Mouse (Mus musculus): ENCODE measurements around the gene Tmem206. TPM values are rescaled to one million over a fixed set of nuclear protein-coding genes. Genes with fewer than 3 reads are reported as not detected.

Tmem206 gene
- 3.1 and 3.4 TPM in 2 replicates for polyA plus RNA-seq (2012)

- no peak for TF ChIP-seq GATA1 (IDR thresholded peaks at IDR 0.05; ENCODE audit: low read length)
Measured at GRCm38 (mm10) chr1:191325726-191326232, at the start of gene Tmem206. Gene Tmem206 (plus strand): TSS chr1:191325912.

DNA sequence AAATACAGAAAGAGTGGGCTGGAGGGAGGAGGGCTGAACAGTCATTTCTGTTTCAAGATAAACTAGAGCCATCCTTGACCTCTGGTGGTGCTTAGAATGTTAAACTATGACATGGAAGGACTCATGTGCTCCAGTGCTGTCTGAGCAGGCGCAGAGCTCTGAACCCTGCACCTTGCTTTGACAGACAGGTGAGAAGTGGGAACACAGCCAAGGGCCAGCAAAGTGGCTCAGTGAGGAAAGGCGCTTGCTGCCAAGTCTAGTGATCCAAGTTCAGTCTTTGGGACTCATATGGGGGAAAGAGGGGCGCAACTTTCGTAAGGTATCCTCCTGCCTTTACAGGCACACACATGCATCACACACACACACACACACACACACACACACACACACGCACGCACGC, 49.5 kb upstream of the Tmem206 start:
- TF ChIP-seq GATA1 (IDR thresholded peaks at IDR 0.05; ENCODE audit: low read length), result no peak

DNA sequence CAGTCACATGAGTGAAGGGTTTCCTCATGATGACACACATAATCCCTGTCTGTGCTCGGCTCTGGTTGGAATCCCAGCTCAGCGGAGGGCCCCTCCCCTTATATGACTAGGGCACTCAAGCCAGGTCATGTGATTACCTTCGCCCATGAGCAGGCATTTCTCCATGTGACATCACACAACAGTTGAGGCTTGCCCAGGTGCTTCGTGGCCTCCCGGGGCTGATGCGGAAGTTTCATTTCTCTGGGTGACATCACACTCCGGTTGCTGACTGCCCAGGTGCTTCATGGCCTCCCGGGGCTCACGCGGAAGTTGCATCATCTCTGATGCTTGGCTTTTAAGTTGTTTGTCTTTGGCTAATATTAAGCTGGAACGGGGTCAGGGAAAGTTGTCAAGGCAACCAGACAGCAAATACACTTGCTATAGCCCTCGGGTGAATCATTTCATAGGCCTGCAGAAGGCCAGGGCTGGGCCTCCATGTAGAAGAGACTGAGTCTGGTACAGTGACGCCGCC, 48.1 kb upstream of the Tmem206 start:
- TF ChIP-seq GATA1 (IDR thresholded peaks at IDR 0.05; ENCODE audit: low read length), result no peak

- TF ChIP-seq GATA1 (IDR thresholded peaks at IDR 0.05; ENCODE audit: low read length), result no peak
Measured at GRCm38 (mm10) chr1:191278324-191278723, 47.4 kb upstream of the Tmem206 start.

DNA sequence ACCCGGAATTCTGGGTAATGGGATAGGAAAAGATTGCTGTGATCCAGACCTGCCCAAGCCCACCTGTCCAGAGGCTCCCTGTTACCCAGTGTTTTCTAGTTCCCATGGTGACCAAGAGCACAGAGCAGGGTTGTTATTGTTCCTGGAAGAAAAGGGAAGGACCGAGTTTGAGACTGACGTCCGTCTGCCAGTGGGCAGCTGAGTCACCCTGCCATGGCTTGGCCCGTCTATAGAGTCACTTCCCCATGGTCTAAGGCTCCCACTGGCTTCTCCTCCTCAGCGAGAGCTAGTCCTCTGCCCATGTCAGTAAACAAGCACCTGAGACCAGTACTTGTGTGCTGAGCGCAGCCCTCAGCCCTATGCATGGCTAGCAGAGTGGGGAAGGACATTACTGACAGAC, 44.5 kb upstream of the Tmem206 start:
- no peak for TF ChIP-seq GATA1 (IDR thresholded peaks at IDR 0.05; ENCODE audit: low read length)

DNA sequence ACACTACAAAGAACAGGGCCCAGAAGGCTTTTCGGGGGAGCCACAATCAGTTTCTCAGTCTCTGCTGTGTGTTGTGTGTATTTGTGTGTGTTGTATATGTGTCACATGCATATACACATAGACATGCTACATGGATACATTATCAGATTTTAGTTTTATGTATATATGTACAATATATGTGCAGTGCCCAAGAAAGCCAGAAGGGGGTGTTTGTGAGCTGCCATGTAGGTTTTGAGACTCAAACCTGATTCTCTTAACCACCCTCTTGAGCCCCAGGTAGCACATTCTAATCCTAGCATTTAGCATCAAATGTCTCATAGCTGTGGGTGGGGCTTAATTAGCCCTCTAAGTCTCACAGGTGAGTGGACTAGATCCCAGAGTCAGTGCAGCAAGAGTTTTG, 43.4 kb upstream of the Tmem206 start:
- no peak for TF ChIP-seq GATA1 (IDR thresholded peaks at IDR 0.05; ENCODE audit: low read length)

DNA sequence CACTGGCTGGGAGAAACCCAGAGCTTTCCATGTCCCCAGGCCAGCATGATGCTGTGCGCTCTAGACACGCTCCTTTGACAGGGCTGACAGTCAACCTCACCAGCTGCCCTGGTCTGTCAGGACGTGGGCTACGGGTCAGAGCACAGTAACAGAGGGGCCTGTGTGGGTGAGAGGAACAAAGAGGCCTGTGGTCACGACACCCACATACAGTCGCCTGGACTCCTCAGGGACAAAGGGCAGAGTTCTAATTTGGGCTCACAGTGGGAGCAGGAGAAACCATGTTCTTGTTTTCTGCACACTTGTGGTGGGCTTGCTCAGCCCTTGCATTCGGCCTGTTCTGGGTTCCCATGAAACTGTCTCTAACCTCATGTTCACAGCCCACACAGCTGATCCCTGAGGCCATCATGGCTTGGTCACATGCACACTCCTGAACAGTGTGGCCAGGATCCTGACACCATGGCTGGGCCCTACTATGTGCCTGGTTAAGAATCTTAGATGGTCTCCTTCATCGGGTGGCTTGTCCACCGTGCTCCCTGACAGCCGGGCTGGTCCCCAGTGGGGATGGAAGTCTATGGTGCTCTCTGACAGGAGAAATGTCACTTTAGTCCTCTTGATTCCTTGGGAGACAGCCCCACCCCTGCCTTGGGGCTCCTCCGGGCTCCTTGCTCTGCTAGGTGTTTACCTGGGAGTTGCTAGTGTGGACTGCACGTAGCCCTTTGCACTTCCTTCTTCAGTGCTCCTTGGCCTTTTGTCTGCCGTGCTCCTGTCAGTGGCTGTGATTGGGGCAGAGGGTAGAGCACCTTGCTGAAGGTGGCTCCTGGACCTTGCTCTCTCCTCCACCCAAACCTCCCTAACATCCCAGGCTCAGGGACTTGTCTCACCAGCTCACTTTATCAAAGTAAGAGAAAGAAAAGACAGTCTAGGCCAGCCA, 42.3 kb upstream of the Tmem206 start:
- TF ChIP-seq GATA1 (IDR thresholded peaks at IDR 0.05; ENCODE audit: low read length), result no peak

DNA sequence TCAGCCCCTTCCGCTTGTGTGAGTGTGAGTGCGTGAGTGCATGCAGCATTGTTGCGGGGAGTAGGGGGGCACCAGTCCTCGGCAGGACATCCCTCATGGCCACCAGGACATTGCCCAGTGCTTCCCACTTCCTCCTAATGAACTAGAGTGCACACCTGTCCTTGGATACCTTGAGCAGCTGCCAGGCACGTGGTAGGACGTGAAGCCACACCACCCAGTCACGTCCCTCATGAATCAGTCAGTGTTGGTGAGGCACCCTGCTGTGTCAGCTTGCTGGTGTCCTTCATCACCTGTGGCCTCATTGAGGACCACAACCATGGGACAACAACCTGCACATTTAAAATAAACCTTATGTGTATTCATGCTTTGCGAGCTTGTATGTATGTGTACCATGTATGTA, 41.2 kb upstream of the Tmem206 start:
- no peak for TF ChIP-seq GATA1 (IDR thresholded peaks at IDR 0.05; ENCODE audit: low read length)

- TF ChIP-seq GATA1 (IDR thresholded peaks at IDR 0.05; ENCODE audit: low read length), result no peak
Measured at GRCm38 (mm10) chr1:191288762-191289161, 37.0 kb upstream of the Tmem206 start.

GRCm38 (mm10) chr1:191292348-191292747, 33.4 kb upstream of the Tmem206 start:
- TF ChIP-seq GATA1 (IDR thresholded peaks at IDR 0.05; ENCODE audit: low read length), result no peak

DNA sequence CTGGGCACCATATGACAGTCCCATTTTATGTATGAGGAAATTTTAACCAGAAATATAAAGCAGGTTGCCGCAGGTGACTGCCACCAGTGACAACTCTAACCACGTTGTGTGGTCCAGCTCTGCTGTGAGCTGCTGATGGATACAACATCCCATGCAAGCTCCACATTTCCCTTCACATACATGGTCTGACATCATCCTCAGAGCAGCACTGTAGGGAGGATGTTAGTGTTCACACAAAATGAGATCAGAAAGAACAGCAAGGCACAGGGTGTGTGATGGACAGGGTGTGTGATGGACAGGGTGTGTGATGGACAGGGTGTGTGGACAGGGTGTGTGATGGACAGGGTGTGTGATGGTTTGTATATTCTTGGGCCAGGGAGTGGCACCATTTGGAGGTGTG, 32.7 kb upstream of the Tmem206 start:
- no peak for TF ChIP-seq GATA1 (IDR thresholded peaks at IDR 0.05; ENCODE audit: low read length)

GRCm38 (mm10) chr1:191293996-191294795, 31.5 kb upstream of the Tmem206 start:
- no peak for TF ChIP-seq GATA1 (IDR thresholded peaks at IDR 0.05; ENCODE audit: low read length)

DNA sequence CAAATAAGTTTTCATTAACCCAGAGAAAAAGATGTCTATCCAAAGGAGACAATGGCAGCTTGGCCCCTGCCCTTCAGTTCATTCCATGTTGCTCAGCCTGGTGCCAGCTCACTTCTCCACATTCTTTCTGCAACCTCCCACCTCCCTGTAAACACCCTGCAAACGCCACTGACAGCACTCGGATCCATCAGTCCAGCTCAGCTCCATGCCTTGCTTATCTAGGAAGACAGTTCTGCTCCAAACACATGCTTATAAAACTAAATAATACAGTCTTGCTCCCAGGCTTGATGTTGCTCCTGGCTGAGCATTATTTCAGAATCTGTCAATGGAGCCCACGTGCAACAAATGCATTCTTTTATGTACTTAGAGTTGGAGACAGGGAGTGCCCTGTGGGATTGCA, 29.9 kb upstream of the Tmem206 start:
- no peak for TF ChIP-seq GATA1 (IDR thresholded peaks at IDR 0.05; ENCODE audit: low read length)

DNA sequence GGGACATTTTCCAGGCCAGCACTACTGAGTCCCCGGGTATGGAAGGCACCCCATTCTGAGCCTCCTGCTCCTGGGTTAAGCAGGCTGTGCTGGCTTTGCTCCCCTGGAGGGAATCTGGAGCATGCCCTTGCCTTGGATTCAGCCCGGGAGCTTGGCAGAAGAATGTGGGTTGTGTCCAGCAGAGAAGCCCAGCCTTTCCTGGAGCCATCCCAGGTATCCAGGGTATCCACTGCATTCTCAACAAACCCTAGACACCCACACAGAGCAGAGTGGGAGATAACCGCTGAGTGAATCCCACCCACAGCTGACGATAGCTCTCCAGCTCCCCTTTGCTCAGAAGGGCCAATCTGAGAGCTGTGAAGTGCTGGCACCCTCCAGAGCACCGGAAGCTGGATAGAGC, 29.3 kb upstream of the Tmem206 start:
- TF ChIP-seq GATA1 (IDR thresholded peaks at IDR 0.05; ENCODE audit: low read length), result no peak

DNA sequence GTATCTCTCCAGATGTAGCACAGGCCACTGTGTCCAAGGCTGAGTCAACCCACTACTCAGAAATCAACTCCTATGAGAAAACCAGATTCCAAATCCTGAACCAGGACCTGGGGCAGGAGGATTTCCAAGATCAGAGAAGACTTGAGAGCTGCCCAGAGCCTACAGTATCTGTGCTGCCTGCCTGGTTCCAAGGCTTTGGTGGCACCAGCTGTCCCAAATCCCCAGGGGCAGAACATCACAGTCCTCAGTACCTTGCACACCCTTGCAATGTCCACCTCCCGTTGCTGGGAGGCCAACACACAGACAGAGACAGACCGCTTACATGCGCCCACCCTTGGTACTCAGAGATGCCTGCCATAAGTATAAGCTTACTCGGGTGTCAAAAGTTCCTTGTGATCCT, 27.4 kb upstream of the Tmem206 start:
- no peak for TF ChIP-seq GATA1 (IDR thresholded peaks at IDR 0.05; ENCODE audit: low read length)

Data from G1E-ER4 (cell line).